Mouse (Mus musculus) ovary, postnatal 14 days (tissue): ENCODE measurements around the gene Gdpd1.

Source experiments
- DNase-seq: peaks from one replicate; pipeline ENCODE4 v3.0.0; 2022; ENCODE audit warnings: low spot score

Gene Gdpd1

GRCm38 (mm10) chr11:86991241-86991640 lies 82.6 kb downstream of the Gdpd1 start:
- no peak for DNase-seq

- DNase-seq: no peak
Observed at GRCm38 (mm10) chr11:86990309-86990708, 83.6 kb downstream of the Gdpd1 start.

GRCm38 (mm10) chr11:86984990-86985389 lies 88.9 kb downstream of the Gdpd1 start:
- no peak for DNase-seq
